Mouse (Mus musculus): Measurements from ENCODE around the gene Sncg. TPM values are rescaled to one million over a fixed set of nuclear protein-coding genes. Genes with fewer than 3 reads are reported as not detected.
"Not testable (repeated sequence)": the region's sequence is repeated elsewhere in the genome, so short reads cannot be mapped to it uniquely, and the experiment has no call there.

Gene Sncg
- polyA plus RNA-seq (2012; ENCODE audit: insufficient read depth, insufficient read length, missing spikeins), result 136 and 188 TPM in 2 replicates

- Histone ChIP-seq H3K27ac (replicated peaks; ENCODE audit: low read depth, low read length) (peak within 1 kb of the TSS; percentile 97), H3K4me3 (ENCODE audit: insufficient read depth, low read depth, low read length) (peak within 1 kb of the TSS; percentile 76), H3K4me1 (ENCODE audit: control insufficient read depth, insufficient read depth, insufficient read length, low read length) (peaks cover 21% of the 10 kb centered on the region)
Observed at GRCm38 (mm10) chr14:34374577-34374976, at the start of gene Sncg. Gene Sncg (minus strand): TSS chr14:34374789.

GRCm38 (mm10) chr14:34421078-34421477 is 46.5 kb upstream of the Sncg start:
- no peak overlapping the region for H3K4me3 ChIP-seq (ENCODE audit: insufficient read depth, low read depth, low read length)
- H3K4me1 ChIP-seq (ENCODE audit: control insufficient read depth, insufficient read depth, insufficient read length, low read length), result no peaks in the 10 kb centered on the region
- no peak overlapping the region for H3K27ac ChIP-seq (replicated peaks; ENCODE audit: low read depth, low read length)

GRCm38 (mm10) chr14:34417501-34417900 is 42.9 kb upstream of the Sncg start:
- no peaks in the 10 kb centered on the region for H3K4me1 ChIP-seq (ENCODE audit: control insufficient read depth, insufficient read depth, insufficient read length, low read length)
- H3K4me3 ChIP-seq (ENCODE audit: insufficient read depth, low read depth, low read length), result no peak overlapping the region
- H3K27ac ChIP-seq (replicated peaks; ENCODE audit: low read depth, low read length), result no peak overlapping the region

- H3K4me3 ChIP-seq (ENCODE audit: insufficient read depth, low read depth, low read length); H3K4me1 ChIP-seq (ENCODE audit: control insufficient read depth, insufficient read depth, insufficient read length, low read length); H3K27ac ChIP-seq (replicated peaks; ENCODE audit: low read depth, low read length): not testable (repeated sequence)
Observed at GRCm38 (mm10) chr14:34416946-34417345, 42.4 kb upstream of the Sncg start.

- Histone ChIP-seq H3K4me1 (ENCODE audit: control insufficient read depth, insufficient read depth, insufficient read length, low read length) (0 out of 2 replicates have a peak, but pooled peaks cover 2% of the 10 kb centered on the region), H3K27ac (replicated peaks; ENCODE audit: low read depth, low read length) (no peak overlapping the region), H3K4me3 (ENCODE audit: insufficient read depth, low read depth, low read length) (no peak overlapping the region)
Observed at GRCm38 (mm10) chr14:34412164-34412896, 37.7 kb upstream of the Sncg start.

GRCm38 (mm10) chr14:34410716-34411115 is 36.1 kb upstream of the Sncg start:
- no peak overlapping the region for H3K4me3 ChIP-seq (ENCODE audit: insufficient read depth, low read depth, low read length)

GRCm38 (mm10) chr14:34403424-34403823 is 28.8 kb upstream of the Sncg start:
- H3K4me3 ChIP-seq (ENCODE audit: insufficient read depth, low read depth, low read length), result no peak overlapping the region
- no peaks in the 10 kb centered on the region for H3K4me1 ChIP-seq (ENCODE audit: control insufficient read depth, insufficient read depth, insufficient read length, low read length)
- H3K27ac ChIP-seq (replicated peaks; ENCODE audit: low read depth, low read length), result no peak overlapping the region

More at GRCm38 (mm10) chr14:34410716-34411115, 36.1 kb upstream of the Sncg start:
- Histone ChIP-seq H3K4me1 (ENCODE audit: control insufficient read depth, insufficient read depth, insufficient read length, low read length) (0 out of 2 replicates have a peak, but pooled peaks cover 2% of the 10 kb centered on the region), H3K27ac (replicated peaks; ENCODE audit: low read depth, low read length) (no peak overlapping the region)

GRCm38 (mm10) chr14:34402871-34403270 is 28.3 kb upstream of the Sncg start:
- no peak overlapping the region for H3K27ac ChIP-seq (replicated peaks; ENCODE audit: low read depth, low read length)
- H3K4me1 ChIP-seq (ENCODE audit: control insufficient read depth, insufficient read depth, insufficient read length, low read length), result peaks cover 3% of the 10 kb centered on the region; the same call in 1 of the 2 replicates
- H3K4me3 ChIP-seq (ENCODE audit: insufficient read depth, low read depth, low read length), result no peak overlapping the region

- peaks cover 7% of the 10 kb centered on the region for H3K4me1 ChIP-seq (ENCODE audit: control insufficient read depth, insufficient read depth, insufficient read length, low read length)
- no peak overlapping the region for H3K27ac ChIP-seq (replicated peaks; ENCODE audit: low read depth, low read length)
- no peak overlapping the region for H3K4me3 ChIP-seq (ENCODE audit: insufficient read depth, low read depth, low read length)
Observed at GRCm38 (mm10) chr14:34401135-34401534, 26.5 kb upstream of the Sncg start.

GRCm38 (mm10) chr14:34400021-34400420 is 25.4 kb upstream of the Sncg start:
- Histone ChIP-seq H3K4me1 (ENCODE audit: control insufficient read depth, insufficient read depth, insufficient read length, low read length) (peaks cover 12% of the 10 kb centered on the region), H3K27ac (replicated peaks; ENCODE audit: low read depth, low read length) (no peak overlapping the region), H3K4me3 (ENCODE audit: insufficient read depth, low read depth, low read length) (no peak overlapping the region)

GRCm38 (mm10) chr14:34399301-34399700 is 24.7 kb upstream of the Sncg start:
- H3K27ac ChIP-seq (replicated peaks; ENCODE audit: low read depth, low read length), result no peak overlapping the region
- H3K4me1 ChIP-seq (ENCODE audit: control insufficient read depth, insufficient read depth, insufficient read length, low read length), result peaks cover 12% of the 10 kb centered on the region
- H3K4me3 ChIP-seq (ENCODE audit: insufficient read depth, low read depth, low read length), result no peak overlapping the region

- peaks cover 12% of the 10 kb centered on the region for H3K4me1 ChIP-seq (ENCODE audit: control insufficient read depth, insufficient read depth, insufficient read length, low read length)
- no peak overlapping the region for H3K4me3 ChIP-seq (ENCODE audit: insufficient read depth, low read depth, low read length)
- no peak overlapping the region for H3K27ac ChIP-seq (replicated peaks; ENCODE audit: low read depth, low read length)
Observed at GRCm38 (mm10) chr14:34398901-34399300, 24.3 kb upstream of the Sncg start.

- Histone ChIP-seq H3K4me1 (ENCODE audit: control insufficient read depth, insufficient read depth, insufficient read length, low read length) (peaks cover 12% of the 10 kb centered on the region), H3K4me3 (ENCODE audit: insufficient read depth, low read depth, low read length) (no peak overlapping the region), H3K27ac (replicated peaks; ENCODE audit: low read depth, low read length) (no peak overlapping the region)
Observed at GRCm38 (mm10) chr14:34397871-34398270, 23.3 kb upstream of the Sncg start.

- Histone ChIP-seq H3K4me3 (ENCODE audit: insufficient read depth, low read depth, low read length) (no peak overlapping the region), H3K4me1 (ENCODE audit: control insufficient read depth, insufficient read depth, insufficient read length, low read length) (peaks cover 12% of the 10 kb centered on the region), H3K27ac (replicated peaks; ENCODE audit: low read depth, low read length) (no peak overlapping the region)
Observed at GRCm38 (mm10) chr14:34393295-34393694, 18.7 kb upstream of the Sncg start.

GRCm38 (mm10) chr14:34382921-34383704 is 8.5 kb upstream of the Sncg start:
- Histone ChIP-seq H3K27ac (replicated peaks; ENCODE audit: low read depth, low read length) (peak overlapping the region; percentile 48), H3K4me3 (ENCODE audit: insufficient read depth, low read depth, low read length) (no peak overlapping the region), H3K4me1 (ENCODE audit: control insufficient read depth, insufficient read depth, insufficient read length, low read length) (peaks cover 6% of the 10 kb centered on the region)

Measured in brown adipose tissue, adult 24 weeks (tissue).